Mouse (Mus musculus) left cerebral cortex, postnatal 14 days (tissue): ENCODE measurements around the gene Tgif1. TPM values are rescaled to one million over a fixed set of nuclear protein-coding genes. Genes with fewer than 3 reads are reported as not detected.
A peak's percentile ranks its signal among the peaks of the same experiment; 100 is the strongest.

Experiments used
- DNase-seq, 2 experiments: peaks; one replicate each; pipeline ENCODE4 v3.0.0; 2021 to 2022; ENCODE audit warnings: low spot score in 2 of 2, mixed read lengths in 1 of 2
- intact Hi-C: fragments of 180-260 bp; cut with DNase I; formaldehyde crosslinking; loops from one replicate; pipeline ENCODE4 v1.15.1; 2025
- microRNA-seq, 2 experiments: library from miRNA; unstranded; fragments of <30 nt; microRNA quantifications; one replicate each; pipeline ENCODE4 v1.2.0; 2022
- total RNA-seq, 2 experiments: library from RNA; stranded (reverse); gene quantifications; 2 replicates each; pipeline ENCODE4 v1.2.3; 2021

The Tgif1 gene
- total RNA-seq, 2 experiments from 2014 or later = 2.1 to 3.4 TPM

DNA sequence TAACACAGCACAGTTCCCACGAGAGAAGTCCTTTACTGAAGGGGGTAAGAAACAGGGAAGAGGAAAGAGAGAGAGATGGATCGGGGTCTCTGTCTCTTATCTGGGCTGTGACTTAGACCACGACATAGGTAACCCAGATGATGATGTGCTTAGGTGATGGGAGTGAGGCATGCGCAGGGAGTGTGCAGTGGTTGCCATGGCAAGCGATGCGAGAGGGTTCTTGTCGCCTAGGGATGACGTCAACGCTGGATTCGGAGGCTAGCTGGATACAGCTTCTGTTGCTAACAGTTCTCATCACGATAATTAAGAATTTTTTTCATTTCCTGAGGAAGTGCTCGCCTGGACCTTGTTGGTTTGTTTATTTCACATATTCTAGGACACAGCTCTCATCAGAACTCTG lies 27.1 kb downstream of the Tgif1 start:
- DNase-seq = peak; percentile 81 to 85
- intact Hi-C loops = no loop called here

DNA sequence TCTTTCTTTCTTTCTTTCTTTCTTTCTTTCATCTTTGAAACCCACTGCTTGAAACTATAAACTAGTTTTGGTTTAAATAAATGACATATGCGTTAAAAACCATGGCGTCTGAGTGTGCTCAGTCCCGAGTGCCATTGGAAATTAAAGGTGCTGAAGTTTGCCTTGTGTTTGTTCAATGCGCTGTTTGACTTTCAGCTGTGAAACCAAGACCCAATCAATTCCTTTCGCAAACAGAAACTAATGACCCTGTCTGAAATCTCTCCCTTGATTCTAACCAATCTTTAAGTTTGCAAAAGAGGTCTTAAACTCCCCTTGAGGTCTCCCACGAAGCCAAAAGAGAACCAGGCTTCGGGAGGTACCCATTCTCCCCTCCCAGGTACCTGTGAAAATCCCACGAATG lies 30.3 kb downstream of the Tgif1 start:
- DNase-seq = no peak
- intact Hi-C loops = no loop called here

DNA sequence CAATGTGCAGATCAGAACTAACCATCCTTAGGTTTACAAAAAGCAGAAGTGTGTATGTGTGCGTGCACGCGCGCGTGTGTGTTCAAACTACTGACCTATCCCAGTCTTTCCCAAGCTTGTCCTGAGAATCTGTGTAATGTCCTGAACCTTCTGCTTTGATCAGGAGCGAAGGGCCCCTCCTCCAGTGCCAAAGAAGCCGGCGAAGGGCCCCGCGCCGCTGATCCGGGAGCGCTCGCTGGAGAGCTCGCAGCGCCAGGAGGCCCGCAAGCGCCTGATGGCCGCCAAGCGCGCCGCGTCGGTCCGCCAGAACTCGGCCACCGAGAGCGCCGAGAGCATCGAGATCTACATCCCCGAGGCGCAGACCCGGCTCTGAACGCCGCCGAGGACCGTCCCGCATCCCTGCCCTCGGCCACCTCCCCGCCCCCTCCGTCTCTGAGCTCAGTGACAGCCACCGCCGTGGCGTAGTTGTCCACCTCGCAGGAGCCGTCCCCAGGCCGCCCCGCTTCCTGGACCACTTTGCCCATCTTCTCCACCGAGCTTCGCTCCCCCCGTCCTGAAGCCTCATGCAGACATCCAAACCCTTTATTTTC lies 35.4 kb downstream of the Tgif1 start:
- intact Hi-C loops = no loop called here
- DNase-seq = no peak

DNA sequence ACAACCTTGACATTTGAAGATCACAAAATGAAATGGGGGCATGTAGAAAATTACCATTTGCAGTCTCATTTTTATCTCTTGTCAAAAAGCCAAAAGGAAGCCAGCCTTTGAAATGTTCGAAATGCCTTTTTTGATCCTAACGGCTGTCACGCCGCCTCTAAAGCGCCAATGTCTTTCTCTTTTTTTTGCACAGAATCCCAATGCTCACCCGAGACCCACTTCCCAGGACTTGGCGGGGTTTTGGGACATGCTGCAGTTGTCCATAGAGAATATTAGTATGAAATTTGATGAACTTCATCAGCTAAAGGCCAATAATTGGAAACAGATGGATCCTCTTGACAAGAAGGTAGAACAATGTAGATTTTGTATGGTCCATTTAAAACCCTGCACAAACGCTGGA lies 38.3 kb downstream of the Tgif1 start:
- intact Hi-C loops = no loop called here
- no peak for DNase-seq

- DNase-seq = no peak
- intact Hi-C loops = no loop called here
Measured at GRCm38 (mm10) chr17:70810795-70811194, 42.6 kb downstream of the Tgif1 start.

DNA sequence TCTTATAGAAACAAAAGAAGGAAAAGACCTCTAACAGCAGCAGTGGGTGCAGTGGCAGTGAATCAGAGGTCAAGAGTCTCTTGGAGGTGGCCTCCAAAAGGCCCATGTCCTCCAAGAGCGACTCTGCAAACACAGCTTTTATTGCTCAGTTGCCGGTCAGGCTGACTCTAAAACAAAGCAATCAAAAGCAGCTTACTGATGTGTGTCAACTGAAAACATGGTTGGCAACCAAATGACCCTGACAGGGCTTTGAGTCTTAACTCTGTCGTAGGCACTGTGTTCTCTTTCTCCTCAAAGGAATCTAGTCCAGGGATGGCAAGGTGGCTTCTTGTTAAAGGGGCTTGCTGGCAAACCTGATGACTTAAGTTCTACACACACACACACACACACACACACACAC lies 43.6 kb downstream of the Tgif1 start:
- intact Hi-C loops = no loop called here
- no peak for DNase-seq

DNA sequence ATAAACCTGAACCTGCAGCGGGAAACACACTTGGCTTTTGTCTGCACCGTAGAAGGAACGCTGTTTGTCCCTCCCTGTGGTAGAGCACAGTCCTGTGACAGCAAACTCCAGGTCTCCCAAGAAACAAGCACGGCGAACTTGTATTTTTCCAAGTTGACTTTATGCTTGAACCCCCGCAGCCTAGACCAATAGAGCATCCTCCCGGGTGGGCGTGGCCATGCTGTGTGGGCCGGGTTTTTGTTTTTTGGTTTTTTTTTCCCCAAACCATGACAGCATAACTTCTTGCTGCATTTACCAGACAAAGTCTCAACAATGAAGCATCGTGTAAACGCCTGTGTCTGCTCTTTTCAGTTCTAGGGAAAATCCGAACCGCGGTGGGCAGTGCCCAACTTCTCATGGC lies 44.5 kb downstream of the Tgif1 start:
- intact Hi-C loops = no loop called here

DNA sequence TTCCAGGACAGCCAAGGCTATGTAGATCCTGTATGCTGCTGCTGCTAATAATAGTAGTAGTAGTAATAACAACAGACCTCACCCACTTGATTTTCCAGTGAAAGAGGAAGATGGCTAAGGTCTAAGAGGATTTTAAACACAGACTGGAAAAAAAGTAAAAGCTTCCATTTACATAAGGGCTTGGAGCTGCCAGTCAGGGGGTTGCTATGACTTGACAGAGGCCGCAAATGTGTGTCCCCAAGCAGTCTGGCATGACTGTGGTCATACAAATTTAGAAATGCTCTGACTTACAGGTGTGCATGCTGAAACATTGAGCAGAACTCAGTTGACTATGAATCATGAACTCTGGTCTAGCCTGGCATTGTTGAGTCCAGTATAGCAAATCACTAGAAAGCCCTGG lies 45.5 kb downstream of the Tgif1 start:
- intact Hi-C loops = no loop called here

More for the DNA sequence above, 44.5 kb downstream of the Tgif1 start:
- DNase-seq = no peak

DNA sequence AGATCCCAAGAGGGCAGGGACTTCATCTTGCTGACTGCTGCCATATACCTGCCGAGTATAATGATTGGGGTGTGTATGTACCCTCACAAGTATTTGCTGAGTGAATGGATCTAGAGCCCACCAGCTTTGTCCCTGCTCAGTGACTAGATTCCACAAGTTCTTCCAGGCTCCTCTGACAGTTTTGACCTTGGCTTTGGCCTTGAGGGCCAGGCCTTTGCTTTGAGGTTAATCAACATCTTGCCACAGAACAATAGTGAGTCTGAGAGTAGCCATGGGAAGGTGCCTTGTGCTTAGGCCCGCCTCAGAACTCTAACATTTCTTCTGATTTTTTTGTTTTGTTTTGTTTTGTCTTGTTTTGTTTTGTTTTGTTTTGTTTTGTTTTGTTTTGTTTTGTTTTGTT lies 46.7 kb downstream of the Tgif1 start:
- no peak for DNase-seq
- intact Hi-C loops = no loop called here

More for the DNA sequence above, 45.5 kb downstream of the Tgif1 start:
- DNase-seq = no peak

- intact Hi-C loops = no loop called here
- DNase-seq = no peak
Measured at GRCm38 (mm10) chr17:70805866-70806265, 47.5 kb downstream of the Tgif1 start.

- intact Hi-C loops = no loop called here
- peak; percentile 31 to 56 for DNase-seq
Measured at GRCm38 (mm10) chr17:70802022-70802421, 51.3 kb downstream of the Tgif1 start.

DNA sequence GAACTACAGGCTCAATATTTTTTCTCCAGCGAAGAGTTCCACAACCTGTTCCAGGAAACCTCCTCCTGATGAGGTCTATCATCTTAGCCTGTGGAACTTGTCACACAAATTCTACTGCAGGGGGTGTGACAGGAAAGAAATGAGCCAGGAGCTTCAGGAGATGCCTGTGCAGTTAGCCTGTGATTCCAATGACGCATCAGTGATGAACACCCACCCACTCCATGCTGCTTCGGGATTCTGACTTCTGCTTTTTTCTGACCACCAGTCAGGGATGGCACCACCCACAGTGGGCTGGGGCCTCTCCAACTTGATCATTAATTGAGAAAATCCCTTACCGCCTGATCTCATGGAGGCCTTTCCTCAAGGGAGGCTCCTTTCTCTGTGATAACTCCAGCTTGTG lies 54.1 kb downstream of the Tgif1 start:
- intact Hi-C loops = no loop called here
- no peak for DNase-seq

GRCm38 (mm10) chr17:70797773-70798045 lies 55.6 kb downstream of the Tgif1 start:
- intact Hi-C loops = no loop called here
- no peak for DNase-seq

DNA sequence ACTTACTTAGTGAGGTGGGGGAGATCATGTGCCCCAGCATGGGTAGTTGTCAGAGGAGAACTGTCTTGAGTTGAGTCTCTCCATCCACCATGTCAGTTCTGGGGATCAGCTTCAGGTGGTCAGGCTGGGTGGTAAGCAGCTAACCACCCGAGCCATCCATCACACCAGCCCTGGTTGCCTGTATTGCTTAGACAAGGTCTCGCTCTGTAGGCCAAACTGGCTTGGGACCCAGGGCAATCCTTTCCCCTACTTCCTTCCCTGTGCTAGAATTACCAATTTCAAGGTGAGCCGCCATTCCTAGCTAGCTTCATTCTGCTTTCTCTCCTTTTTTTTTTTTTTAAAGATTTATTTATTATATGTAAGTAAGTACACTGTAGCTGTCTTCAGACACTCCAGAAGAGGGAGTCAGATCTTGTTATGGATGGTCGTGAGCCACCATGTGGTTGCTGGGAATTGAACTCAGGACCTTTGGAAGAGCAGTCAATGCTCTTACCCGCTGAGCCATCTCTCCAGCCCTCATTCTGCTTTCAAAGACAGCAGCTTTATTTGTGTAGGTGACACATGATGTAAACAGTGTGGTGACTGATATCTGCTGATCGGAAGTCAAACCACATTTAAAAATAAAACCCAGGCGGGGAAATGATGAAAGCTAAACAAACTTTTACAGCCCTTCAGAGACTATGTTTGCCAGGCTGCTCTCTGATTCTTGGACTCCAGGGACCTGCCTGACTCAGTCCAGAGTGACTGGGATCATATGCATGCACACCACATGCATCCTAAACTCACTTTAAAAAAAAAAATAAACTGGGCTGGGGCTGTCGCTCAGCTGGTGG lies 56.2 kb downstream of the Tgif1 start:
- DNase-seq = no peak
- intact Hi-C loops = no loop called here

DNA sequence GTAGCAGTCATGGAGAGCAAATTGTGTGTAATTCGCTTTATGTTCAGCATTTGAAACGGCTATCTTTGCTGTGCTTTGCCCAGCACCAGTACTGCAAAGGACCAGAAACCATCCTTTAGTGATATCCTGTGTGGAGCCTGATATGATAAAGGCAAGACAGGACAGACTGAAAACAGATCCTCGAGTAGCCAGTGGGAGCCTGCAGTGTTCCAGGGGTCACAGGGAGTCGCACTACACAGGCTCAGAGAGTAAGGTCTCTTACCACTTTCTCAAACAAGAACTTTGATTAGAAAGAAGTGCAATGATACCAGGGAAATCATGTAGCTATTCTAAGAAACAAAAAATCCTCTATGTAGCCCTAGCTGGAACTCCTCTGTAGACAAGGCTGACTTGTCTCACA lies 58.1 kb downstream of the Tgif1 start:
- DNase-seq = no peak
- intact Hi-C loops = no loop called here

GRCm38 (mm10) chr17:70794722-70795121 lies 58.6 kb downstream of the Tgif1 start:
- intact Hi-C loops = no loop called here
- DNase-seq = no peak

GRCm38 (mm10) chr17:70794291-70794690 lies 59.1 kb downstream of the Tgif1 start:
- intact Hi-C loops = no loop called here
- peak; percentile 40 to 77 for DNase-seq

Small RNAs within 50 kb of the gene (microRNA-seq; reads per million reads assigned to microRNA genes)
- gene Mir1195 = 0 reads per million in 2 experiments

Other genes with a start within 250 kb of the Tgif1 start
- 1 to 10 TPM; 4.6 to 5.5 TPM for gene Myom1, start 149.1 kb upstream of the Tgif1 start, total RNA-seq
- 10 to 100 TPM; 47.2 to 48.0 TPM for gene Myl12a, start 149.3 kb upstream of the Tgif1 start, total RNA-seq